Mouse (Mus musculus) kidney, postnatal 14 days (tissue): Measurements from ENCODE around the gene Col8a2.

Source experiments
- DNase-seq: peaks from one replicate; pipeline ENCODE4 v3.0.0; 2022; ENCODE audit warnings: mixed read lengths

Col8a2 gene

GRCm38 (mm10) chr4:126339461-126339860, 52.9 kb downstream of the Col8a2 start:
- DNase-seq = no peak

GRCm38 (mm10) chr4:126343451-126343850, 56.9 kb downstream of the Col8a2 start:
- no peak for DNase-seq

- no peak for DNase-seq
Observed at GRCm38 (mm10) chr4:126360069-126360468, 73.5 kb downstream of the Col8a2 start.
